Mouse (Mus musculus): ENCODE results near the gene Tmem175. TPM values are rescaled to one million over a fixed set of nuclear protein-coding genes. Genes with fewer than 3 reads are reported as not detected.

Tmem175 gene
- total and polyA plus RNA-seq, 2 experiments, result 6.0 to 19.4 TPM

GRCm38 (mm10) chr5:108660632-108661268 is 31.2 kb downstream of the Tmem175 start:
- H3K9ac ChIP-seq (ENCODE audit: low read depth, low read length), result peak overlapping the region; percentile 85
- H3K27me3 ChIP-seq (ENCODE audit: control insufficient read depth, insufficient read depth, low read length), result no peaks in the 10 kb centered on the region
- peak overlapping the region; percentile 80 for H3K27ac ChIP-seq (replicated peaks; ENCODE audit: insufficient read depth, low read depth, low read length)
- H3K4me1 ChIP-seq (ENCODE audit: control insufficient read depth, insufficient read depth, low read length), result peaks cover 18% of the 10 kb centered on the region
- peak; percentile 71 for DNase-seq (ENCODE audit: extremely low read depth, low read depth, low spot score)
- H3K79me2 ChIP-seq (ENCODE audit: control insufficient read depth, insufficient read depth, low read length), result peaks cover 17% of the 10 kb centered on the region
- peaks cover 2% of the 10 kb centered on the region; the same call in 1 of the 2 replicates for H3K36me3 ChIP-seq (ENCODE audit: control insufficient read depth, insufficient read depth, low read length)
- TF ChIP-seq POLR2A (IDR thresholded peaks at IDR 0.05; ENCODE audit: extremely low read depth, insufficient read depth, low read length), result peak; percentile 83; the same call in 1 of the 2 replicates
- no peak for TF ChIP-seq CTCF (IDR thresholded peaks at IDR 0.05; ENCODE audit: low read depth, low read length)
- peak overlapping the region; percentile 84 for H3K4me3 ChIP-seq (ENCODE audit: insufficient read depth, low read depth, low read length)
- WGBS, result 21% methylated on average over 36 of the region's 36 CpGs

DNA sequence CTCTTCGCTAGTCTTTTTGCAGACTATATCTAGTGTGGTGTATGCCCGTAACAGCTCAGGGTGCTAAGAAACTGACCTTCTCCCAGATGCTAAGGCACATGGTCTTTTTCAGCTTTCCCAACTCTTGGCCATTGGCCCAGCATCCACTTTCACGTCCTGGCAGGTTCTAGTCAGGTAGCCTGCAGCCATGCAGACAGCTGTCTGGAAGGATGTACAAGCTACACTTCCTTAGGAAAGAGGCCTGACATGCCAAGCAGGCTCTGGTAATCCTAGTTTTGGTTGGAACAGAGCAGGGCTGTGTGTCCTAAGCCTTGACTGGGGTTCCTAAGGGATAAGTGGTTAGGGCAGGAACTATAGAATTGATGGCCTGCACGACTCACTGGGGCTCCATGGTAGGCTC is 33.2 kb downstream of the Tmem175 start:
- peaks cover 17% of the 10 kb centered on the region for H3K79me2 ChIP-seq (ENCODE audit: control insufficient read depth, insufficient read depth, low read length)
- H3K4me1 ChIP-seq (ENCODE audit: control insufficient read depth, insufficient read depth, low read length), result peaks cover 18% of the 10 kb centered on the region

GRCm38 (mm10) chr5:108665066-108665465 is 35.5 kb downstream of the Tmem175 start:
- H3K27me3 ChIP-seq (ENCODE audit: control insufficient read depth, insufficient read depth, low read length), result no peaks in the 10 kb centered on the region
- H3K4me1 ChIP-seq (ENCODE audit: control insufficient read depth, insufficient read depth, low read length), result peaks cover 12% of the 10 kb centered on the region
- 62% methylated on average over 3 of the region's 3 CpGs for WGBS
- H3K36me3 ChIP-seq (ENCODE audit: control insufficient read depth, insufficient read depth, low read length), result no peaks in the 10 kb centered on the region
- H3K9ac ChIP-seq (ENCODE audit: low read depth, low read length), result no peak overlapping the region
- no peaks in the 10 kb centered on the region for H3K79me2 ChIP-seq (ENCODE audit: control insufficient read depth, insufficient read depth, low read length)
- H3K27ac ChIP-seq (replicated peaks; ENCODE audit: insufficient read depth, low read depth, low read length), result no peak overlapping the region
- DNase-seq (ENCODE audit: extremely low read depth, low read depth, low spot score), result no peak
- TF ChIP-seq POLR2A (IDR thresholded peaks at IDR 0.05; ENCODE audit: extremely low read depth, insufficient read depth, low read length) (no peak), CTCF (IDR thresholded peaks at IDR 0.05; ENCODE audit: low read depth, low read length) (no peak)
- no peak overlapping the region for H3K4me3 ChIP-seq (ENCODE audit: insufficient read depth, low read depth, low read length)

More for the DNA sequence above, 33.2 kb downstream of the Tmem175 start:
- DNase-seq (ENCODE audit: extremely low read depth, low read depth, low spot score), result no peak
- H3K4me3 ChIP-seq (ENCODE audit: insufficient read depth, low read depth, low read length), result no peak overlapping the region
- no peaks in the 10 kb centered on the region for H3K36me3 ChIP-seq (ENCODE audit: control insufficient read depth, insufficient read depth, low read length)
- H3K27me3 ChIP-seq (ENCODE audit: control insufficient read depth, insufficient read depth, low read length), result no peaks in the 10 kb centered on the region
- no peak overlapping the region for H3K9ac ChIP-seq (ENCODE audit: low read depth, low read length)
- no peak overlapping the region for H3K27ac ChIP-seq (replicated peaks; ENCODE audit: insufficient read depth, low read depth, low read length)
- WGBS, result 76% methylated on average over 4 of the region's 4 CpGs
- TF ChIP-seq POLR2A (IDR thresholded peaks at IDR 0.05; ENCODE audit: extremely low read depth, insufficient read depth, low read length) (no peak), CTCF (IDR thresholded peaks at IDR 0.05; ENCODE audit: low read depth, low read length) (no peak)

- no peaks in the 10 kb centered on the region for H3K79me2 ChIP-seq (ENCODE audit: control insufficient read depth, insufficient read depth, low read length)
- DNase-seq (ENCODE audit: extremely low read depth, low read depth, low spot score), result no peak
- 79% methylated on average over 2 of the region's 2 CpGs for WGBS
- no peaks in the 10 kb centered on the region for H3K27me3 ChIP-seq (ENCODE audit: control insufficient read depth, insufficient read depth, low read length)
- H3K4me1 ChIP-seq (ENCODE audit: control insufficient read depth, insufficient read depth, low read length), result peaks cover 19% of the 10 kb centered on the region
- H3K9ac ChIP-seq (ENCODE audit: low read depth, low read length), result no peak overlapping the region
- no peak overlapping the region for H3K27ac ChIP-seq (replicated peaks; ENCODE audit: insufficient read depth, low read depth, low read length)
- H3K4me3 ChIP-seq (ENCODE audit: insufficient read depth, low read depth, low read length), result no peak overlapping the region
- TF ChIP-seq CTCF (IDR thresholded peaks at IDR 0.05; ENCODE audit: low read depth, low read length) (no peak), POLR2A (IDR thresholded peaks at IDR 0.05; ENCODE audit: extremely low read depth, insufficient read depth, low read length) (no peak)
- H3K36me3 ChIP-seq (ENCODE audit: control insufficient read depth, insufficient read depth, low read length), result no peaks in the 10 kb centered on the region; the same call in 1 of the 2 replicates
Measured at GRCm38 (mm10) chr5:108667370-108667769, 37.8 kb downstream of the Tmem175 start.

- peaks cover 27% of the 10 kb centered on the region for H3K4me1 ChIP-seq (ENCODE audit: control insufficient read depth, insufficient read depth, low read length)
Measured at GRCm38 (mm10) chr5:108668387-108668932, 38.9 kb downstream of the Tmem175 start.

More at GRCm38 (mm10) chr5:108668387-108668932, 38.9 kb downstream of the Tmem175 start:
- Histone ChIP-seq H3K79me2 (ENCODE audit: control insufficient read depth, insufficient read depth, low read length) (peaks cover 5% of the 10 kb centered on the region; the same call in 1 of the 2 replicates), H3K27ac (replicated peaks; ENCODE audit: insufficient read depth, low read depth, low read length) (peak overlapping the region; percentile 92), H3K4me3 (ENCODE audit: insufficient read depth, low read depth, low read length) (peak overlapping the region; percentile 81), H3K27me3 (ENCODE audit: control insufficient read depth, insufficient read depth, low read length) (no peaks in the 10 kb centered on the region), H3K36me3 (ENCODE audit: control insufficient read depth, insufficient read depth, low read length) (no peaks in the 10 kb centered on the region; the same call in 1 of the 2 replicates), H3K9ac (ENCODE audit: low read depth, low read length) (peak overlapping the region; percentile 93)
- WGBS, result 5% methylated on average over 3 of the region's 3 CpGs
- no peak for TF ChIP-seq CTCF (IDR thresholded peaks at IDR 0.05; ENCODE audit: low read depth, low read length)
- TF ChIP-seq POLR2A (IDR thresholded peaks at IDR 0.05; ENCODE audit: extremely low read depth, insufficient read depth, low read length), result no peak
- DNase-seq (ENCODE audit: extremely low read depth, low read depth, low spot score), result no peak

All from liver, adult 2 months (tissue).